Mouse (Mus musculus): ENCODE measurements around the gene Ttll13.
A peak's percentile ranks its signal among the peaks of the same experiment; 100 is the strongest.

The Ttll13 gene

GRCm38 (mm10) chr7:80246148-80246721 is at the start of gene Ttll13:
Gene Ttll13 (plus strand): TSS chr7:80246376.
- peak; percentile 98 to 99 for DNase-seq

- no peak for DNase-seq
Observed at GRCm38 (mm10) chr7:80197371-80197770, 48.8 kb upstream of the Ttll13 start.

- peak; percentile 87 to 93 for DNase-seq
Observed at GRCm38 (mm10) chr7:80197941-80198778, 48.0 kb upstream of the Ttll13 start.

GRCm38 (mm10) chr7:80198863-80199262 is 47.3 kb upstream of the Ttll13 start:
- DNase-seq, result no peak

GRCm38 (mm10) chr7:80199286-80199685 is 46.9 kb upstream of the Ttll13 start:
- DNase-seq, result no peak

- DNase-seq, result no peak
Observed at GRCm38 (mm10) chr7:80199851-80200587, 46.2 kb upstream of the Ttll13 start.

- no peak for DNase-seq
Observed at GRCm38 (mm10) chr7:80200588-80200945, 45.6 kb upstream of the Ttll13 start.

GRCm38 (mm10) chr7:80200963-80201539 is 45.1 kb upstream of the Ttll13 start:
- DNase-seq, result no peak

GRCm38 (mm10) chr7:80201888-80202540 is 44.2 kb upstream of the Ttll13 start:
- DNase-seq, result no peak

GRCm38 (mm10) chr7:80202961-80203360 is 43.2 kb upstream of the Ttll13 start:
- DNase-seq, result no peak

GRCm38 (mm10) chr7:80203638-80204096 is 42.5 kb upstream of the Ttll13 start:
- DNase-seq, result peak; percentile 19 to 47

- DNase-seq, result no peak
Observed at GRCm38 (mm10) chr7:80204362-80204761, 41.8 kb upstream of the Ttll13 start.

- DNase-seq, result no peak
Observed at GRCm38 (mm10) chr7:80204961-80205360, 41.2 kb upstream of the Ttll13 start.

GRCm38 (mm10) chr7:80205705-80206589 is 40.2 kb upstream of the Ttll13 start:
- DNase-seq, result no peak

- DNase-seq, result no peak
Observed at GRCm38 (mm10) chr7:80207314-80207731, 38.9 kb upstream of the Ttll13 start.

- peak; percentile 70 to 89 for DNase-seq
Observed at GRCm38 (mm10) chr7:80208026-80208642, 38.0 kb upstream of the Ttll13 start.

- DNase-seq, result peak; percentile 86 to 93
Observed at GRCm38 (mm10) chr7:80208738-80209430, 37.3 kb upstream of the Ttll13 start.

GRCm38 (mm10) chr7:80209669-80210068 is 36.5 kb upstream of the Ttll13 start:
- DNase-seq, result peak; percentile 48 to 53

- DNase-seq, result no peak
Observed at GRCm38 (mm10) chr7:80210982-80211381, 35.2 kb upstream of the Ttll13 start.

GRCm38 (mm10) chr7:80213604-80214003 is 32.6 kb upstream of the Ttll13 start:
- DNase-seq, result no peak

All from lung, postnatal 4 days (tissue).